Comparison of ENCODE assay signal across 16 mouse cellular contexts in genomic region chr5:115444130-115444529, GRCm38 (mm10). TPM values are rescaled to one million over a fixed set of nuclear protein-coding genes. Genes with fewer than 3 reads are reported as not detected.
"Had no signal": no experiment of that assay in that cellular context is flagged by ENCODE, and none has a peak within 500 bp of the region (broad histone marks: within the 10 kb centered on the region; RNA-seq: fewer than 3 reads in every experiment).

No protein-coding gene starts in this region.

- H3K27ac ChIP-seq: limb, embryonic 12.5 days; limb, embryonic 15.5 days; liver, embryonic 12.5 days; liver, embryonic 15.5 days; macrophage had no signal

- H3K36me3 ChIP-seq: liver, embryonic 15.5 days had no signal

- H3K4me2 ChIP-seq: limb, embryonic 12.5 days; limb, embryonic 15.5 days; liver, embryonic 12.5 days; liver, embryonic 15.5 days had no signal

- H3K4me1 ChIP-seq: liver, embryonic 12.5 days; liver, embryonic 15.5 days had no signal

- H3K27me3 ChIP-seq: limb, embryonic 12.5 days; limb, embryonic 15.5 days had no signal

- ATAC-seq: intestine, embryonic 16.5 days; liver, embryonic 12.5 days had no signal

- H3K9me3 ChIP-seq: limb, embryonic 15.5 days; liver, embryonic 12.5 days; liver, embryonic 15.5 days had no signal

- DNase-seq: kidney, adult 18-20 months; kidney, adult 9 months; kidney, postnatal 14 days; kidney, postnatal 4 days; left cerebral cortex, postnatal 4 days; lung, adult 2 months; lung, postnatal 14 days; thymus, adult 2 months; thymus, postnatal 14 days; thymus, postnatal 4 days had no signal

- H3K9ac ChIP-seq: limb, embryonic 12.5 days; limb, embryonic 15.5 days; liver, embryonic 12.5 days; liver, embryonic 15.5 days had no signal

- H3K4me3 ChIP-seq: limb, embryonic 12.5 days; limb, embryonic 15.5 days; liver, embryonic 12.5 days; liver, embryonic 15.5 days had no signal

RNA-seq across cellular contexts. Expression of gene Msi1, which starts 14.7 kb away (rescaled TPM):
- polyA plus RNA-seq: macrophage had no signal

RNA-seq across cellular contexts. Expression of gene Pla2g1b, which starts 21.9 kb away (rescaled TPM):
- polyA plus RNA-seq: limb, embryonic 12.5 days; limb, embryonic 15.5 days; liver, embryonic 15.5 days; macrophage had no signal
